Mouse (Mus musculus) G1E (cell line): ENCODE results near the gene Pdia5.

Experiments
- CTCF ChIP-seq: IDR thresholded peaks from 2 replicates; pipeline ENCODE4 v1.5.1; 2012; ENCODE audit warnings: low read depth, low read length, inconsistent platforms, mixed read lengths
- GATA1 ChIP-seq: IDR thresholded peaks from 2 replicates; pipeline ENCODE4 v1.6.1; 2012; ENCODE audit warnings: borderline replicate concordance, low read length, inconsistent platforms, mixed read lengths
- GATA2 ChIP-seq: IDR thresholded peaks from 2 replicates; pipeline ENCODE4 v1.6.1; 2012; ENCODE audit warnings: low read depth, low read length, inconsistent platforms, borderline replicate concordance
- POLR2AphosphoS5 ChIP-seq: IDR thresholded peaks from 2 replicates; pipeline ENCODE4 v1.6.1; 2012; ENCODE audit warnings: low read depth, low read length, inconsistent platforms; ENCODE audit not compliant: insufficient replicate concordance
- TAL1 ChIP-seq: conservative IDR thresholded peaks from 2 replicates; pipeline ENCODE4 v1.6.1; 2012; ENCODE audit warnings: low read depth, low read length, inconsistent platforms, mixed read lengths

DNA sequence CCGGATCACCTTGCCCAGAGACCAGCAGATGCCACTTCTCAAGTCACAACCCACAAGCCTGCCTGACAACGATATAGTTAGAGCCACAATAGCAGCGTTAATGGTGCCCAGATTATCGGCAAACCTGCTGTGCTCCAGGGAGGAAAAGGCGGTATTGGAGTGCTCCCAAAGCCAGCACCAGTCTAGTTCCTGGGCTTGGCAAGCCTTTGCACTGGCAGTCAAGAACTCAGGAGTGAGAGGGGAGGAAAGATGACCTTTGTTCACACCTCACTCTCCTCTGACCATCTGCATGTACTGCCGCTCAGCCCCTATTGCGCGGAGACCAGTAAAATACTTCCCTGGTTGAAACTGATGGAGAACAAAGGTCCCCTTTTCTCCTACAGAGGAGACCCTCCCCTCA lies 19.7 kb downstream of the Pdia5 start:
- TF ChIP-seq CTCF (no peak), TAL1 (no peak), GATA2 (no peak), GATA1 (no peak), POLR2AphosphoS5 (no peak)
